Comparison of ENCODE assay signal across 22 mouse cellular contexts in the genomic region with DNA sequence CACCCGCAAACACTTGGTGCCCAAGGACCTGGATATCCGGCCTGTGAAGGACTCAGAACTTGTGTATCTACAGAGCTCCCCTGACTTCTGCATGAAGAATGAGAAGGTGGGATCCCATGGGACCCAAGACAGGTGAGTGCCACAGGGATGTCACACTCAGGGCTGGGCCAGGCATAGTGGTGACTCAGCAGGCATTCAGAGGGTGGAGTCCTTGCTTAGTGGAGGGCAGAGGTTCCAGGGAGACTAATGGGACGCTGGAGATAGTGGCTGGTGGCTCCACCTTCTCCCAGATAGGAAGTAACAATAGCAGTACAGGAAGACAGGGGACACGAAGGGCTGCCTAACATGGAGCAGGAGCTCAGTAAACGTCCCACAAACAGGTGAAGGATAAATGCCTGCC. TPM values are rescaled to one million over a fixed set of nuclear protein-coding genes. Genes with fewer than 3 reads are reported as not detected.
DNase-seq lines count a peak whose midpoint lies in the region; ATAC-seq lines count a peak whose summit lies in the region.
"Had no signal": no experiment of that assay in that cellular context is flagged by ENCODE, and none has a peak within 500 bp of the region (broad histone marks: within the 10 kb centered on the region; RNA-seq: fewer than 3 reads in every experiment).

No protein-coding gene starts in this region.

- H3K4me2 ChIP-seq in heart, embryonic 13.5 days: no peak overlapping the region
- no peak overlapping the region for H3K4me2 ChIP-seq in kidney, embryonic 16.5 days (replicated peaks; ENCODE audit: low read depth, low read length)
- H3K4me2 ChIP-seq in limb, embryonic 15.5 days: no peak overlapping the region
- H3K4me2 ChIP-seq: embryonic facial prominence, embryonic 15.5 days; liver, embryonic 13.5 days; neural tube, embryonic 13.5 days had no signal

- no peaks in the 10 kb centered on the region for H3K9me3 ChIP-seq in heart, embryonic 13.5 days
- no peaks in the 10 kb centered on the region for H3K9me3 ChIP-seq in kidney, embryonic 16.5 days (ENCODE audit: low read length)
- H3K9me3 ChIP-seq in limb, embryonic 15.5 days: no peaks in the 10 kb centered on the region
- H3K9me3 ChIP-seq: embryonic facial prominence, embryonic 15.5 days; liver, embryonic 13.5 days; neural tube, embryonic 13.5 days had no signal

- ATAC-seq in heart, embryonic 13.5 days (ENCODE audit: extremely low read depth, insufficient number of reproducible peaks, low FRiP score, low TSS enrichment): no peak
- no peak for ATAC-seq in kidney, embryonic 16.5 days (ENCODE audit: low FRiP score, low TSS enrichment)
- ATAC-seq in limb, embryonic 15.5 days (ENCODE audit: insufficient number of reproducible peaks, low FRiP score, low TSS enrichment, low read depth): no peak
- ATAC-seq: hindbrain, embryonic 16.5 days had no signal

- no peaks in the 10 kb centered on the region for H3K27me3 ChIP-seq in heart, embryonic 13.5 days (replicated peaks)
- no peaks in the 10 kb centered on the region for H3K27me3 ChIP-seq in kidney, embryonic 16.5 days (ENCODE audit: insufficient read depth, low read length)
- peaks cover 15% of the 10 kb centered on the region for H3K27me3 ChIP-seq in limb, embryonic 15.5 days
- H3K27me3 ChIP-seq: embryonic facial prominence, embryonic 15.5 days; liver, embryonic 13.5 days had no signal

- H3K9ac ChIP-seq in heart, embryonic 13.5 days: no peak overlapping the region
- H3K9ac ChIP-seq in kidney, embryonic 16.5 days (replicated peaks; ENCODE audit: low read length): no peak overlapping the region
- H3K9ac ChIP-seq in limb, embryonic 15.5 days: no peak overlapping the region
- H3K9ac ChIP-seq: embryonic facial prominence, embryonic 15.5 days; liver, embryonic 13.5 days; neural tube, embryonic 13.5 days had no signal

- no peak for DNase-seq in heart, postnatal 4 days
- no peak for DNase-seq in kidney, adult 8-10 months
- no peak for DNase-seq in frontal cortex, postnatal 25 days (ENCODE audit: low spot score in 2 of 2)
- no peak for DNase-seq in spleen, postnatal 4 days (ENCODE audit: low spot score in 2 of 2)
- DNase-seq: adrenal gland, postnatal 14 days; cerebellum, postnatal 14 days; kidney, adult 9 months; layer of hippocampus, adult 9-11 months; left cerebral cortex, postnatal 4 days; liver, embryonic 13.5 days; midbrain, embryonic 14.5 days; right cerebral cortex, adult 18-20 months; thymus, adult 18-20 months; thymus, postnatal 4 days had no signal

- 65% methylated on average over 5 of the region's 5 CpGs for WGBS in heart, embryonic 13.5 days
- WGBS in kidney, embryonic 16.5 days: 91% methylated on average over 5 of the region's 5 CpGs
- 88% methylated on average over 5 of the region's 5 CpGs for WGBS in limb, embryonic 15.5 days

- peak overlapping the region; percentile 93 for H3K27ac ChIP-seq in heart, embryonic 13.5 days (replicated peaks)
- 0 out of 2 replicates have a peak overlapping the region, but pooled peaks have one; percentile 15 for H3K27ac ChIP-seq in kidney, embryonic 16.5 days (ENCODE audit: low read length)
- peak overlapping the region; percentile 59; the same call in 1 of the 2 replicates for H3K27ac ChIP-seq in limb, embryonic 15.5 days
- H3K27ac ChIP-seq: embryonic facial prominence, embryonic 15.5 days; left cerebral cortex, adult 2 months; liver, embryonic 13.5 days; neural tube, embryonic 13.5 days had no signal

- H3K4me3 ChIP-seq in heart, embryonic 13.5 days: no peak overlapping the region
- no peak overlapping the region for H3K4me3 ChIP-seq in kidney, embryonic 16.5 days (ENCODE audit: low read length)
- no peak overlapping the region for H3K4me3 ChIP-seq in limb, embryonic 15.5 days
- H3K4me3 ChIP-seq: embryonic facial prominence, embryonic 15.5 days; left cerebral cortex, adult 2 months; liver, embryonic 13.5 days; neural tube, embryonic 13.5 days had no signal

- peaks cover 46% of the 10 kb centered on the region for H3K36me3 ChIP-seq in heart, embryonic 13.5 days
- peaks cover 8% of the 10 kb centered on the region for H3K36me3 ChIP-seq in kidney, embryonic 16.5 days (ENCODE audit: insufficient read depth, low read length)
- H3K36me3 ChIP-seq in limb, embryonic 15.5 days: peaks cover 38% of the 10 kb centered on the region
- H3K36me3 ChIP-seq: liver, embryonic 13.5 days; neural tube, embryonic 13.5 days had no signal

- peaks cover 72% of the 10 kb centered on the region for H3K4me1 ChIP-seq in heart, embryonic 13.5 days
- peaks cover 20% of the 10 kb centered on the region for H3K4me1 ChIP-seq in kidney, embryonic 16.5 days (ENCODE audit: insufficient read depth, low read length)
- peaks cover 55% of the 10 kb centered on the region for H3K4me1 ChIP-seq in limb, embryonic 15.5 days

RNA-seq across cellular contexts. Expression of gene Wnt11, which starts 15.5 kb away (rescaled TPM):
- 15.8 and 17.4 TPM in 2 replicates for polyA plus RNA-seq in heart, embryonic 13.5 days (2015; fragmentation: Nextera tagmentation; extraction: Ambion mirVana)
- 1 to 10 TPM; 4.4 to 5.7 TPM for total RNA-seq in heart, postnatal 4 days (2021)
- 32.4 and 33.3 TPM in 2 replicates for polyA plus RNA-seq in kidney, embryonic 16.5 days (2015; fragmentation: Nextera tagmentation; extraction: Ambion mirVana)
- 23.2 and 29.1 TPM in 2 replicates for polyA plus RNA-seq in limb, embryonic 15.5 days (2015; fragmentation: Nextera tagmentation; extraction: Ambion mirVana)
- total RNA-seq: MEL had no signal

Comparison
In these comparisons a context has a peak if more than half of its experiments do, and no peak if none do; other contexts are left out.
1. H3K27ac ChIP-seq: peak in every context shown above with its lines; median percentile 93 in heart, embryonic 13.5 days; 59 in limb, embryonic 15.5 days; 15 in kidney, embryonic 16.5 days.